Mouse (Mus musculus) neutrophil, adult 5-6 weeks (primary cell): ENCODE results near the gene Elmod1. TPM values are rescaled to one million over a fixed set of nuclear protein-coding genes. Genes with fewer than 3 reads are reported as not detected.
"Not testable (repeated sequence)": the region's sequence is repeated elsewhere in the genome, so short reads cannot be mapped to it uniquely, and the experiment has no call there.

Source experiments
- ATAC-seq: fragments of 151-379, 151-347 bp; 2 replicates; pipeline ENCODE4 v1.8.0; 2017; ENCODE audit warnings: mild to moderate bottlenecking, moderate TSS enrichment; ENCODE audit not compliant: insufficient number of reproducible peaks, poor library complexity, low FRiP score, severe bottlenecking; ENCODE audit errors: extremely low read depth
- total RNA-seq: library from RNA; stranded (forward); fragments of 200-1000 nt; gene quantifications from 2 replicates; pipeline ENCODE4 v1.2.3, GENCODE M21; 2017

The Elmod1 gene
- not detected in 2 replicates for total RNA-seq

DNA sequence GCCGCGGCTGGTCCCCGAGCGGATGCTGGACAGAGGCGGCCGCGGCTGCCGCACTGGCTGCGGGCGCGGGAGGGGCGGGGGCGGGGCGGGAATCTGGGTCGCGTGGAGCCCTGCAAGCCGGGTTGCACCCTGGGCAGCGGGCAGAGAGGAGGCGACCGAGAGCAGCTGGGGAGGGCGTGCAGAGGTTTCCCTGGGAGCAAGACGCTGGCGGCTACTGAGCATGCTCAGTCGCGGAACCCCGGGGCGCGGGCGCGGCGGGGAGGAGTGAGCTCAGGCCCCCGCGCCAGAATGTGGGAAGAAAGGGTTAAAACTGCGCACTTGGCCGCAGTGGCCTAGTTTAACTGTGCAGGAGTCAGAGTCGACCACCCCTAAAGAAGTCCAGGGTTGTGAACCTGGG is at the start of gene Elmod1:
TSS of gene Elmod1 (minus strand) at position 180 of the 397 bp plus-strand sequence.
- ATAC-seq, result no peak

GRCm38 (mm10) chr9:54022795-54023194 is 47.7 kb upstream of the Elmod1 start:
- no peak for ATAC-seq

DNA sequence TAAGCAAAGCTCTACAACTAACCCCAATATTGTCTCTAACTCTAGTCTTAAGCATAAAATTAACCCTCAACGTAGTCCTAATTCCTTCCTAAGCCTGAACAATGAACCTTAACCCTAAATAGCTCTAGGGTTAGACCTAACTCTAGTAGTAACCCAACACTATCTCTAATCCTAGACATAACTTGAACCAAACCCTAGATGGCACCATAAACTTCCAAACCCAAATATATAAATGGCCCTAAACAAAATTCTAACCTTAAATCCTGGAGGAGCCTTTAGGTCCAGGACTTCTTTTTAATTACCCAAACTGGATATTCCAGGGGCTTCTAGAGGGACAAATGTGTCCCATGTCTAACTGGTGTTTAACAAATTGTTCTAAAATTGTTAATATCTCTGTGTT is 19.4 kb upstream of the Elmod1 start:
- no peak for ATAC-seq

GRCm38 (mm10) chr9:53992567-53992966 is 17.5 kb upstream of the Elmod1 start:
- ATAC-seq, result not testable (repeated sequence)

DNA sequence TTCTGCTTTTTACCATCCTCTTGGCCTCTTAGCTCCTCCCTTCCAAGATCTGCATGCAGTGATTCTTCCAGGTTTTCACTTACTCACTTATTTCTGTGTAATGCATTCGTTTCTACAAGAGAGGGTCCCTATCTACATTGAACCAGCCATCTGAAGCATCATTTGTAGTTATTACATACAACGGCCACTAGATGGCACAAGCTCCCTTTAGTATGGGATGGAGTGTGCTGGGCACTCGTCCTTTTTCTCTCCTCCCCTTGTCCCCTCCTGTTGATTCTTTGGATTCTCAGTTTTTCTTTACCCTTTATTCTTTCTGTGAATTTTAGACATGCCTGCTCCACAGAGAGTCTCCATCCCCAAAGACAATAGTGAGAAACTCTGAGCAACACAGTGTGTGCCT is 15.8 kb upstream of the Elmod1 start:
- no peak for ATAC-seq

DNA sequence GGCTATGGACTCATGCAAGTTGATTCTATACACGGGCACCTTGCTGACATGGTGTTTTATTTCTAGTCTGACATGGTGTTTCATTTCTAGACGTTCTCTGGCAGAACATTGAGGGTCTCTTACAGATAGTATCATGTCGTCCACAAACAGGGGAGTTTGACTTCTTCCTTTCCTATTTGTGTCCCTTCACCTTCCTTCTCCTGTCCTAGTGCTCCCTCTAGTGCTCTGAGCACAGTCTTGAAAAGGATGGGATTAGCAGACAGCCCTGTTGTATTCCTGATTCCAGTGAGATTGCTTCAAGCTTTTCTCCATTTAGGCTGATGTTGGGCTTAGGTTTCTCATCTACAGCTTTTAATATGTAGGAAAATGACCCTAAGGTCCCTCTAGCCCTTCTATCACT is 11.9 kb upstream of the Elmod1 start:
- ATAC-seq, result no peak

DNA sequence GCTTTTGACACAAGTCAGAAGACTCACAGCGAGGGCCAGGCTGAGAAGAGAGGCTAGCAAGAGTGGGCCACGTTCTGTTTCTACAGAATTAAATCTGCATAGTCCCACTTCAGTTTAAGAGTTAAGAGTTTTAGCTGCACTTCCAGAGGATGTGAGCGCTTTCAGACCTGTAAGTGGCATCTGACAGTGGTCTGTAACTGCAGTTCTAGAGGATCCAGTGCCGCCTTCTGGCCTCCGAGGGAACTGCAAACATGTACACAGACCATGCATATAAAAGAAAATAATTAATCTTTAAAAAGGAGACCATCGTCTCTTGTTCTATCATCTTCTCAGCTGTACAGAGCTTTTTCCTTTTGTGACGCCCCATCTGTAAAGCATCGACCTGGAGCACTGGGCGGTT is 9.8 kb upstream of the Elmod1 start:
- no peak for ATAC-seq

DNA sequence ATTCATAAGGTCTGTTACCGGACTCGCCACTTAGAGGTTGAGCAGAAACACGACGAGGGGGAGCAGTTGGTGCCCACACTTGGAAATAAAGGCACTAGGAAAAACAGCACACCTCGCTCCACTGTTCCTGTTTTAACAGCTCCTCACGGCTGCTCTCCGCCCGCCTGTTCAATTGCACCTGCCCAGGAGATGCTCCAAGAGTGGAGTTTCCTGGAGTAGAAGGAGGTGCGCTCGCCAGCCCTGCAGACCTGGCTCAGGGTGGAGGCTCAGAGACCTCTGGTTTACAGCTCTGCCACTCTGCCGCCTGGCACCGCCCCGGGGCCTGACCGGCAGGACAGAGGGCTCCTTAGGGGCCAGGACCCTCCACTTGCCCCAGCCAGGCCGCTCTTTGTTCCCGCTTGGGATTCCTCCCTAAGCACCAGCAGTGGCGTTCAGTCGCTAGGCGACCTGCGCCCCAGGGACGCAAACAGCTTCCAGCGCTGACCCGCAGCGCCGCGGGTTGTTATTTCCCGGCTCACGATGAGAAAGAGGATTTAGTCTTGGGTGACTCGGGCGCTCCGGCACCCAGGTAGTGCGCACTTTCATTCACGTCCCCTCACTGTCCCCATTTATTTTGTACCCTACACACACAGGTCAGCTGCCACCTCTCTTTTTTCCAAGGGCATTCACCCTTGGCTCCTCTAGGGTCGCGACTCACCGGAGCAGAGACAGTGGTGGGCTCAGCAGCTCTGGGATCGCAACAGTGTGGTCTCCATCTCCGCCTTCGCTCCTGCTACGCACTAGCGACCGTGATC is 576 bp downstream of the Elmod1 start:
- ATAC-seq, result no peak

GRCm38 (mm10) chr9:53973929-53974327 is 1.2 kb downstream of the Elmod1 start:
- ATAC-seq, result no peak

GRCm38 (mm10) chr9:53973241-53973640 is 1.9 kb downstream of the Elmod1 start:
- no peak for ATAC-seq

DNA sequence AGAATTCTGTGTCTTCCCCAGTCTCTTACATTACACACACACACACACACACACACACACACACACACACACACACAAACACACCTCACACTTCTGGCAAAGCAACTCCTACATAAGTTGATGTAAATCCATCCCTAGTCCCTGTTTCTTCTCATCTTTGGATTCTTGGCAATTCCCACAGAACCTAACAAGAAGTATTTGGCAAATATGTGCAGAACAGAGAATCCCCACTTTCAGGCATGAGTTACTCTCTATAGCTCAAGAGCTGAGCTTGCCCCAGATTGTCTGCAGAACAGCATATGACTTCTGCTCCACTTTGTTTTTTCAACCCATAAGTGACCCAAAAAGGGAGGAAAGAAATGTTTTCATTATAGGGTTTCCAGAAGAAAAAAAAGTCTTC is 2.7 kb downstream of the Elmod1 start:
- ATAC-seq, result no peak

- no peak for ATAC-seq
Observed at GRCm38 (mm10) chr9:53967610-53968368, 7.3 kb downstream of the Elmod1 start.

GRCm38 (mm10) chr9:53957021-53957420 is 18.1 kb downstream of the Elmod1 start:
- ATAC-seq, result no peak

- no peak for ATAC-seq
Observed at GRCm38 (mm10) chr9:53954853-53955252, 20.2 kb downstream of the Elmod1 start.

GRCm38 (mm10) chr9:53947463-53947862 is 27.6 kb downstream of the Elmod1 start:
- no peak for ATAC-seq

GRCm38 (mm10) chr9:53938555-53938954 is 36.5 kb downstream of the Elmod1 start:
- ATAC-seq, result no peak

- ATAC-seq, result no peak
Observed at GRCm38 (mm10) chr9:53934179-53934578, 40.9 kb downstream of the Elmod1 start.

- ATAC-seq, result no peak
Observed at GRCm38 (mm10) chr9:53933375-53933774, 41.7 kb downstream of the Elmod1 start.

DNA sequence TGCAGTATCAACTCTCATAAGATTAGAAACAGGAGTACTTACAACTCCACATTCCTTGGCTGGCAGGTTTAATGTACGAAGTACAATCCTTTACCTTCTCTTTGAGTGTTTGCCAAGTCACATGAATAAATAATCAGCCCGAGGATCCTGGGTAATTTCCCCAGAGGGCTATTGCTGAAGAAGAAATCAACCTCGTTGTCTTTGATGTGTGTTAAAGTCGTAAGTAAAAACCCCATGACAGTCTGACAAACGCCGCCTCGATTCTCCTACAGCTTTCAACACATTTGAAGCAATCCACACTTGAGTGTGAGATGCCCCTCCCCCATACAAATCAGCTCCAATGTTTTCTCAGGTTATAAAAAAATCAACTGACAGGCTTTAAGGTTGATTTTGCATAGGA is 44.2 kb downstream of the Elmod1 start:
- ATAC-seq, result no peak

DNA sequence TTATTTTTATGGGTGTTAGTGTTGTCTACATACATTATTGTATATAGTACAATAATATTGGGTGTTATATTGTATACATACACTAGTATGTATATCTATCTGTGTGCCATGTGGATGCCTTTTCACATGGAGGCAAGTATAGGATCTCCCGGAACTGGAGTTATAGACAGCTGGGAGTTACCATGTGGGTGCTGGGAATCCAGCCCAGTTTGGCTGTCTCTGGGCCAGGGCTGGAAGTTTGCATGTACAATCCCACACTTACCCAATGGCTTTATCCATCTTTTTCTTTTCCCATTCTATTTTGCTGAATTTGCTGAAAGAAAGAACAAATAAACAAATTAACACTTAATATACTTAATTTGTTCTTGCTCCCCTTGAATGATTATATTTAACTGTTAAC is 54.0 kb downstream of the Elmod1 start:
- ATAC-seq, result no peak
